Mouse (Mus musculus) inflammation-experienced regulatory T-cells (primary cell): ENCODE data around the gene Hrk. TPM values are rescaled to one million over a fixed set of nuclear protein-coding genes. Genes with fewer than 3 reads are reported as not detected.

Experiments used
- polyA plus RNA-seq, 2 experiments: library from polyadenylated mRNA; unstranded; fragments of 100-300 nt; shearing (Covaris generic); gene quantifications; one replicate each; pipeline ENCODE4 v1.2.1; 2017

The Hrk gene
- under 1 TPM in 1 of 2 experiments, not detected in 1; 0.91 TPM for polyA plus RNA-seq

GRCm38 (mm10) chr5:118164581-118164980 is at the start of gene Hrk:
Gene Hrk, plus strand, starts transcription at chr5:118164648.

GRCm38 (mm10) chr5:118154839-118155564 is 9.4 kb upstream of the Hrk start, which contains the start of gene Fbxw8:
Gene Fbxw8, minus strand, starts transcription at chr5:118155464.

Other genes with a start within 250 kb of the Hrk start
- 10 to 100 TPM; 29.4 to 34.7 TPM for gene Fbxo21, start 187.9 kb upstream of the Hrk start, polyA plus RNA-seq
- 10 to 100 TPM; 46.0 to 88.9 TPM for gene Tesc, start 136.9 kb upstream of the Hrk start, polyA plus RNA-seq
- gene Fbxw8, start 9.2 kb upstream of the Hrk start, polyA plus RNA-seq = 10 to 100 TPM; 12.7 to 28.9 TPM
- 1 to 10 TPM in 1 of 2 experiments, under 1 TPM in 1; 0.07 to 2.8 TPM for gene Rnft2, start 80.5 kb downstream of the Hrk start, polyA plus RNA-seq
- gene 2410131K14Rik, start 80.6 kb downstream of the Hrk start, polyA plus RNA-seq = 1 to 10 TPM; 5.7 to 7.3 TPM